Mouse (Mus musculus) thymus, adult 2 months (tissue): ENCODE measurements around the gene Srrm3. TPM values are rescaled to one million over a fixed set of nuclear protein-coding genes. Genes with fewer than 3 reads are reported as not detected.

Experiments
- DNase-seq: peaks from one replicate; pipeline ENCODE4 v3.0.0; 2021
- H3K27ac ChIP-seq: fragments of 200-500 bp; 2 replicates; pipeline ENCODE4 v1.5.1; 2012; ENCODE audit warnings: low read length, control low read depth; ENCODE audit not compliant: control insufficient read depth, insufficient read depth
- H3K27me3 ChIP-seq: fragments of 200-500 bp; 2 replicates; pipeline ENCODE4 v1.6.1; 2012; ENCODE audit warnings: mild to moderate bottlenecking, low read length, moderate library complexity, mixed read lengths; ENCODE audit not compliant: control insufficient read depth, insufficient read depth
- H3K36me3 ChIP-seq: fragments of 200-500 bp; 2 replicates; pipeline ENCODE4 v1.6.1; 2012; ENCODE audit warnings: mild to moderate bottlenecking, low read length, moderate library complexity; ENCODE audit not compliant: control insufficient read depth, insufficient read depth
- H3K4me1 ChIP-seq: fragments of 200-500 bp; replicated peaks from 2 replicates; pipeline ENCODE4 v1.6.1; 2012; ENCODE audit warnings: low read length; ENCODE audit not compliant: control insufficient read depth, insufficient read depth
- H3K4me3 ChIP-seq: fragments of 200-500 bp; 2 replicates; pipeline ENCODE4 v1.5.1; 2012; ENCODE audit warnings: mild to moderate bottlenecking, low read length, control low read depth, moderate library complexity; ENCODE audit not compliant: control insufficient read depth, insufficient read depth
- CTCF ChIP-seq: fragments of 200-500 bp; IDR thresholded peaks from 2 replicates; pipeline ENCODE4 v1.5.1; 2012; ENCODE audit warnings: mild to moderate bottlenecking, control low read depth, low read length, moderate library complexity, borderline replicate concordance; ENCODE audit not compliant: control insufficient read depth, poor library complexity, insufficient read depth; ENCODE audit errors: extremely low read depth
- POLR2A ChIP-seq: fragments of 200-500 bp; IDR thresholded peaks from 2 replicates; pipeline ENCODE4 v1.6.1; 2012; ENCODE audit warnings: mild to moderate bottlenecking, low read length, control low read depth, moderate library complexity; ENCODE audit not compliant: control insufficient read depth, poor library complexity, insufficient read depth; ENCODE audit errors: extremely low read depth
- WGBS: fragments of 180-500 bp; shearing (Covaris S2); methylation state at CpG from one replicate; pipeline ENCODE4 v1.1.7; 2018; 5-methylcytosine and 5-hydroxymethylcytosine counted together
- polyA plus RNA-seq: library from polyadenylated mRNA; depleted of rRNA; stranded (reverse); fragments of >200 nt; gene quantifications from 2 replicates; pipeline ENCODE4 v1.2.3, GENCODE M21; 2012

Srrm3 gene
- polyA plus RNA-seq, 1 experiment: 0.28 TPM

DNA sequence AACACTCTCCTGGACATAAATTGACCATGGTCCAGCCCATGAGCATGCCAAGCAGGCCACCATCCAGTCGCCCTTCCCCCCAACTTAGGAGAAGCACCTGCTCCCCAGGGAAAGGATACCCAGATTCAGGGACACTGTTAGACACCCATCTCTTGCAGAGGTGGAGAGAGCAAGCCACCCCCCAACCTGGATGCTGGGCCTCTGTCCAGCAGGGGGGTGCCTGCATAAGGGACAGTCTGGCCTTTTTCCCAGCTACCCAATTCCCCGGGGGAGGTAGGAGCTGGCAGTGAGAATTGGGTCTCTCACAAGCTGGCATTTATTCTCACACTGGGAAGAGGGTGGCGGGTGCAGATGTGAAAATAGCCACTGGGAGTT is 560 bp downstream of the Srrm3 start:
- 67% methylated on average over 3 of the region's 3 CpGs for WGBS
- H3K36me3 ChIP-seq: no peaks in the 10 kb centered on the region
- no peak for TF ChIP-seq POLR2A
- no peak for TF ChIP-seq CTCF
- H3K27me3 ChIP-seq: no peaks in the 10 kb centered on the region
- peaks cover 2% of the 10 kb centered on the region; the same call in 1 of the 2 replicates for H3K4me1 ChIP-seq
- DNase-seq: no peak
- no peak overlapping the region for H3K27ac ChIP-seq
- no peak overlapping the region for H3K4me3 ChIP-seq

- Histone ChIP-seq H3K4me3 (no peak overlapping the region), H3K27ac (no peak overlapping the region), H3K36me3 (no peaks in the 10 kb centered on the region), H3K27me3 (no peaks in the 10 kb centered on the region), H3K4me1 (no peaks in the 10 kb centered on the region)
- DNase-seq: no peak
- 65% methylated on average over 5 of the region's 5 CpGs for WGBS
- TF ChIP-seq POLR2A (no peak), CTCF (no peak)
Measured at GRCm38 (mm10) chr5:135812991-135813390, 6.3 kb downstream of the Srrm3 start.

DNA sequence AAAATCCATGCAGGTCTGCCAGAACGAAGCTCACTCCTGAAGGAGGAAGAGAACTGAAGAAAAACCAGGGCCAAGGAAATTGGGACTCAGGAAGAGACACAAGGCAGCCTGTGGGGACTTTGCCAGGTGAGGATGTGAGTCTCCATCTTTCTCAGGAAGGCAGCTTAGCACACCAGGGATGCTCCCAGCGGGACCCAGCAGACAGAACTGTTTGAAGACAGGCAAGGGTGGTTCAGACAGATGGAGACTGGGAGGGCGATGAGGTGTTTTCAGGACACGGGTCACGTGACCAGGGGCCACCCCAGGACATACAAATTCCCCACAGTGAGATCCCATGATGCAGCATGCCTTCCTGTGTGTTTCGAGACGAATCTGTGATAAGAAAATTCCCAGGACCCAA is 11.8 kb downstream of the Srrm3 start:
- H3K27me3 ChIP-seq: no peaks in the 10 kb centered on the region
- no peak for DNase-seq
- H3K36me3 ChIP-seq: no peaks in the 10 kb centered on the region
- H3K27ac ChIP-seq: no peak overlapping the region
- no peak overlapping the region for H3K4me3 ChIP-seq
- TF ChIP-seq POLR2A (no peak), CTCF (no peak)
- H3K4me1 ChIP-seq: no peaks in the 10 kb centered on the region
- 41% methylated on average over 7 of the region's 7 CpGs for WGBS

- Histone ChIP-seq H3K4me1 (no peaks in the 10 kb centered on the region), H3K27ac (no peak overlapping the region), H3K27me3 (no peaks in the 10 kb centered on the region), H3K4me3 (no peak overlapping the region), H3K36me3 (no peaks in the 10 kb centered on the region)
- DNase-seq: no peak
- TF ChIP-seq CTCF (no peak), POLR2A (no peak)
- 27% methylated on average over 7 of the region's 7 CpGs for WGBS
Measured at GRCm38 (mm10) chr5:135822316-135822944, 15.7 kb downstream of the Srrm3 start.

GRCm38 (mm10) chr5:135824517-135824916 is 17.8 kb downstream of the Srrm3 start:
- H3K36me3 ChIP-seq: no peaks in the 10 kb centered on the region
- H3K27me3 ChIP-seq: no peaks in the 10 kb centered on the region
- no peak overlapping the region for H3K27ac ChIP-seq
- no peak for TF ChIP-seq CTCF
- TF ChIP-seq POLR2A: no peak
- WGBS: 67% methylated on average over 3 of the region's 3 CpGs
- DNase-seq: no peak
- no peaks in the 10 kb centered on the region for H3K4me1 ChIP-seq
- H3K4me3 ChIP-seq: no peak overlapping the region

DNA sequence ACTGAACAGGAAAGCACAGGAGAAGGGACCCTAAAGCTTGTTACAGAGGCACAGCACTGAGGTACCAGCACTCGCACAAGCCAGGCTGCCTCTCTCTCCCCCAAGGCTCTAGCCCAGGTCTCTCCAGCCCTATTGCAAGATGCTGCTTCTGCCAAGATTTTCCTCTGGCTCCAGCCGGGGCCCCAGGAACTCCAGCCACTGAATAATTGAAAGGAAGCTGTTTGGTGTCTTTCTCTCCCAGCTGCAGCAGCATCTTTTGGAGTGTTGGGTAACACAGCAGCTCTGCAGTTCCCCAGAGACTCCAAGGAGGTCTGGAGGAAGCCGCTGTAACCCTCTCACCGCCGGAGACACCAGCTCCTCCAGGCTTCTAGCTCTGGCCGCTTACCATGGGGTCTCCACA is 19.5 kb downstream of the Srrm3 start:
- DNase-seq: no peak
- TF ChIP-seq POLR2A (no peak), CTCF (no peak)
- Histone ChIP-seq H3K27ac (no peak overlapping the region), H3K4me3 (no peak overlapping the region), H3K36me3 (no peaks in the 10 kb centered on the region), H3K4me1 (no peaks in the 10 kb centered on the region), H3K27me3 (no peaks in the 10 kb centered on the region)
- WGBS: 49% methylated on average over 6 of the region's 6 CpGs

DNA sequence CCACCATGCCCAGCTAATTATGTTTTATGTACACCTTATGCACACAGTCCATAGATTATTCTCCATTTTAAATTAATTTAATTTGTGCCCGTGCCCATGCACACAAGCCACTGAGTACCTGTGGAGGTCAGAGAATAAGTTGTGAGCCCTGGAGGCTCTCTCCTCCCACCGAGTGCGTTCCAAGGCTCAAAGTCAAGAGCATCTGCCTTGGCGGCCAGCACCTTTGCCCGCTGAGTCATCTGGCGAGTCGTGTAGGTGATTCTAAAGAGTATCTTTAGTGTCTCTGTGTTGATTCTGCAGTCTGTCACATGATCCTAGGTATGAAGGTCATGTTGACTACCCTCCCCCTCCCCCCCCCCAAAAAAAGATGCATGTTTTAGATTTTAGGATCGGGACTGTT is 22.7 kb downstream of the Srrm3 start:
- DNase-seq: no peak
- no peak for TF ChIP-seq CTCF
- no peak for TF ChIP-seq POLR2A
- Histone ChIP-seq H3K36me3 (no peaks in the 10 kb centered on the region), H3K27me3 (no peaks in the 10 kb centered on the region), H3K27ac (no peak overlapping the region), H3K4me1 (no peaks in the 10 kb centered on the region), H3K4me3 (no peak overlapping the region)
- 92% methylated on average over 8 of the region's 8 CpGs for WGBS
